In the genomic region with DNA sequence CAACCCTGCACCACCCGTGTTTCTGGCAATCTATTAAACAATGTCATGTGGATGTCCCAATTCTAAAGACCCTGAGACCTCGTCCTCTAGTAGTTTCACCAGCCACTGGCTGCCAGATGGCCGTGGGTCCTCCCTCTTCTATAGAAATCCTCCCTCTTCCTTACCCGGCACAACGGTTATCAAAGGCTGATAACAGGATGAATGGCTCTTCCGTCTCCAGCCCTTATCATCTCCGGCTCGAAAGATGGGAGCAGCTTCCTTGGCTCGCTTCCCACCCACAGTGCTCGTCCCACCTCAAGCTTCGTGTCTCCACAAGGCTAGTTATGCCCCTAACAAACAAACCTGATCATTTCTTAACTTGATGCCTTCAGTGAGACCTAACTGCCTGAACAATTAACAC, we compare ENCODE assay signal across 19 mouse cellular contexts.
"Had no signal": no experiment of that assay in that cellular context is flagged by ENCODE, and none has a peak within 500 bp of the region (broad histone marks: within the 10 kb centered on the region; RNA-seq: fewer than 3 reads in every experiment).

No protein-coding gene starts in this region.

- H3K36me3 ChIP-seq: midbrain, embryonic 12.5 days had no signal

- H3K4me3 ChIP-seq: midbrain, embryonic 10.5 days; midbrain, embryonic 12.5 days; myocyte; neural tube, embryonic 13.5 days; neural tube, embryonic 15.5 days had no signal

- H3K27me3 ChIP-seq: midbrain, embryonic 12.5 days; neural tube, embryonic 13.5 days; neural tube, embryonic 15.5 days had no signal

- DNase-seq: lung, adult 18-20 months; lung, embryonic 14.5 days; lung, postnatal 10 days; lung, postnatal 4 days; midbrain, embryonic 14.5 days; retina, postnatal 1 day; right cerebral cortex, adult 18-20 months; right cerebral cortex, postnatal 25 days; right cerebral cortex, postnatal 4 days; spleen, adult 18-20 months; thymus, adult 18-20 months; thymus, postnatal 14 days; thymus, postnatal 36 days had no signal

- ATAC-seq: midbrain, embryonic 16.5 days had no signal

- H3K9me3 ChIP-seq: midbrain, embryonic 10.5 days; midbrain, embryonic 12.5 days; neural tube, embryonic 13.5 days; neural tube, embryonic 15.5 days had no signal

- H3K27ac ChIP-seq: midbrain, embryonic 10.5 days; midbrain, embryonic 12.5 days; neural tube, embryonic 13.5 days; neural tube, embryonic 15.5 days had no signal

- H3K4me2 ChIP-seq: lung, embryonic 14.5 days; midbrain, embryonic 12.5 days; neural tube, embryonic 13.5 days; neural tube, embryonic 15.5 days had no signal

- H3K9ac ChIP-seq: lung, embryonic 14.5 days; midbrain, embryonic 12.5 days; neural tube, embryonic 13.5 days; neural tube, embryonic 15.5 days had no signal

- H3K4me1 ChIP-seq: midbrain, embryonic 12.5 days had no signal
